ENCODE assay signal across 18 mouse cellular contexts in genomic region chr5:124631685-124632084, GRCm38 (mm10).
"Had no signal": no experiment of that assay in that cellular context is flagged by ENCODE, and none has a peak within 500 bp of the region (broad histone marks: within the 10 kb centered on the region; RNA-seq: fewer than 3 reads in every experiment).

No protein-coding gene starts in this region.

- H3K27me3 ChIP-seq: kidney, embryonic 15.5 days; limb, embryonic 13.5 days; liver, embryonic 12.5 days; liver, embryonic 15.5 days; lung, embryonic 15.5 days; midbrain, embryonic 13.5 days had no signal

- DNase-seq: kidney, adult 11 months; kidney, adult 8-10 months; kidney, postnatal 10 days; kidney, postnatal 36 days; liver; lung, adult 18-20 months; lung, postnatal 10 days; lung, postnatal 36 days; thymus, postnatal 25 days had no signal

- H3K4me3 ChIP-seq: kidney, embryonic 15.5 days; limb, embryonic 10.5 days; limb, embryonic 13.5 days; liver, embryonic 12.5 days; liver, embryonic 15.5 days; lung, embryonic 15.5 days; midbrain, embryonic 10.5 days; midbrain, embryonic 13.5 days had no signal

- ATAC-seq: liver, embryonic 12.5 days; midbrain, embryonic 13.5 days; midbrain, embryonic 16.5 days had no signal

- H3K27ac ChIP-seq: kidney, embryonic 15.5 days; limb, embryonic 10.5 days; limb, embryonic 13.5 days; liver, embryonic 12.5 days; liver, embryonic 15.5 days; lung, embryonic 15.5 days; midbrain, embryonic 10.5 days; midbrain, embryonic 13.5 days had no signal

- H3K9me3 ChIP-seq: kidney, embryonic 15.5 days; limb, embryonic 10.5 days; limb, embryonic 13.5 days; liver, embryonic 12.5 days; liver, embryonic 15.5 days; lung, embryonic 15.5 days; midbrain, embryonic 10.5 days; midbrain, embryonic 13.5 days had no signal

- H3K4me2 ChIP-seq: kidney, embryonic 15.5 days; limb, embryonic 13.5 days; liver, embryonic 12.5 days; liver, embryonic 15.5 days; lung, embryonic 15.5 days; midbrain, embryonic 13.5 days had no signal

- H3K9ac ChIP-seq: kidney, embryonic 15.5 days; liver, embryonic 12.5 days; liver, embryonic 15.5 days; lung, embryonic 15.5 days; midbrain, embryonic 13.5 days had no signal
